Mouse (Mus musculus) yolk sac, embryonic 10.5 days (tissue): ENCODE measurements around the gene Ankrd65.

Source experiments
- DNase-seq: peaks from one replicate; pipeline ENCODE4 v3.0.0-alpha.2; 2017; ENCODE audit warnings: low spot score

Ankrd65 gene

GRCm38 (mm10) chr4:155847591-155848352 is 57.5 kb downstream of the Ankrd65 start:
- peak; percentile 55 for DNase-seq

DNA sequence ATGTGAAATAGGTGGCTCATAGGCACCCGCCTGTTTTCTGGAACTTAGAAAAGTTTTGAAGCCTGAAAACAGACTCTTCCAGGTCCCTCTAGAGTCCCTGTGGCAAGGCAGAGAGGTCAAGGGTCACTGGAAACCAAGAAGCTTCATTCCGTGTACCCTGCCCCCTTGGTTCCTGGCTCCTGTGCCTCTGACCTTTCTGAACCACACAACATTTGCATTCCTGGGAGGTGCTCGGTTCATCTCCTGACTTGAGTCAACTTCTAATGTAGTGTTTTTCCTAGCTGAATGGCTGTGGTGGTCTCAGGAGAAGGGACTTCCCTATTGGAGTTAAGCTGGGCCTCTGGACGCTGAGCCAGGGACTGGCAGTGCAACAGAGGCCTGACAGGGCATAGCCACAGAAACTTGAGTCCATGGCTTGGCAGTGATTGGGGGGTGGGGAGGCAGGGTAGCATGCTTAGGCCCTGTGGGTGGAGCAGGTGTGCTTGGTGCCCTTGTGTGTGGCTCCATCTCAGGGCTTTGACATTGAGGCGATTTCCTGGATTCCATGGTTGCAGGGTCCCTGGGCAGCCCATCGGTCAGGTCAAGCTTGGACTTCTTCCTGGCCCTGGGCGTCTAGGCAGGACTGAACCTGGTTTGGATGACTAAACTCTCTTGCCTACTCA is 58.3 kb downstream of the Ankrd65 start:
- peak; percentile 80 for DNase-seq
